Mouse (Mus musculus): ENCODE results near the gene Trim47. TPM values are rescaled to one million over a fixed set of nuclear protein-coding genes. Genes with fewer than 3 reads are reported as not detected.
A peak's percentile ranks its signal among the peaks of the same experiment; 100 is the strongest.

Trim47 gene
- polyA plus RNA-seq, 1 experiment from 2014 or later: 66.1 TPM

GRCm38 (mm10) chr11:116133497-116133896 lies 6.5 kb upstream of the Trim47 start:
- no peaks in the 10 kb centered on the region for H3K27me3 ChIP-seq (ENCODE audit: control insufficient read depth, insufficient read depth, low read length)
- H3K27ac ChIP-seq (replicated peaks in 1 of 2; ENCODE audit: control insufficient read depth in 1 of 2, insufficient read depth in 1 of 2, low read depth in 2 of 2, low read length in 2 of 2): no peak overlapping the region
- no peak overlapping the region for H3K4me3 ChIP-seq (ENCODE audit: control insufficient read depth in 1 of 2, insufficient read depth in 1 of 2, low read depth in 1 of 2, low read length in 2 of 2)
- no peaks in the 10 kb centered on the region for H3K9me3 ChIP-seq (ENCODE audit: control insufficient read depth, low read length)
- H3K4me1 ChIP-seq (ENCODE audit: control insufficient read depth in 2 of 2, insufficient read depth in 2 of 2, low read length in 2 of 2): peaks cover 13 to 24% of the 10 kb centered on the region in 2 experiments
- H3K4me2 ChIP-seq (ENCODE audit: low read length): no peak overlapping the region
- no peak overlapping the region for H3K9ac ChIP-seq (ENCODE audit: low read length)
- ATAC-seq (ENCODE audit: insufficient number of reproducible peaks, insufficient read depth, low FRiP score, low read depth): no peak
- WGBS: 75% methylated on average over 5 of the region's 5 CpGs
- H3K36me3 ChIP-seq (ENCODE audit: control insufficient read depth, insufficient read depth, low read length): peaks cover 55% of the 10 kb centered on the region

- Histone ChIP-seq H3K9ac (ENCODE audit: low read length) (no peak overlapping the region), H3K4me2 (ENCODE audit: low read length) (no peak overlapping the region), H3K36me3 (ENCODE audit: control insufficient read depth, insufficient read depth, low read length) (peaks cover 60% of the 10 kb centered on the region), H3K27ac (replicated peaks in 1 of 2; ENCODE audit: control insufficient read depth in 1 of 2, insufficient read depth in 1 of 2, low read depth in 2 of 2, low read length in 2 of 2) (no peak overlapping the region), H3K9me3 (ENCODE audit: control insufficient read depth, low read length) (no peaks in the 10 kb centered on the region), H3K4me3 (ENCODE audit: control insufficient read depth in 1 of 2, insufficient read depth in 1 of 2, low read depth in 1 of 2, low read length in 2 of 2) (no peak overlapping the region), H3K4me1 (ENCODE audit: control insufficient read depth in 2 of 2, insufficient read depth in 2 of 2, low read length in 2 of 2) (peaks cover 13 to 24% of the 10 kb centered on the region in 2 experiments), H3K27me3 (ENCODE audit: control insufficient read depth, insufficient read depth, low read length) (no peaks in the 10 kb centered on the region)
- 81% methylated on average over 16 of the region's 16 CpGs for WGBS
- ATAC-seq (ENCODE audit: insufficient number of reproducible peaks, insufficient read depth, low FRiP score, low read depth): no peak
Measured at GRCm38 (mm10) chr11:116132366-116133333, 5.6 kb upstream of the Trim47 start.

DNA sequence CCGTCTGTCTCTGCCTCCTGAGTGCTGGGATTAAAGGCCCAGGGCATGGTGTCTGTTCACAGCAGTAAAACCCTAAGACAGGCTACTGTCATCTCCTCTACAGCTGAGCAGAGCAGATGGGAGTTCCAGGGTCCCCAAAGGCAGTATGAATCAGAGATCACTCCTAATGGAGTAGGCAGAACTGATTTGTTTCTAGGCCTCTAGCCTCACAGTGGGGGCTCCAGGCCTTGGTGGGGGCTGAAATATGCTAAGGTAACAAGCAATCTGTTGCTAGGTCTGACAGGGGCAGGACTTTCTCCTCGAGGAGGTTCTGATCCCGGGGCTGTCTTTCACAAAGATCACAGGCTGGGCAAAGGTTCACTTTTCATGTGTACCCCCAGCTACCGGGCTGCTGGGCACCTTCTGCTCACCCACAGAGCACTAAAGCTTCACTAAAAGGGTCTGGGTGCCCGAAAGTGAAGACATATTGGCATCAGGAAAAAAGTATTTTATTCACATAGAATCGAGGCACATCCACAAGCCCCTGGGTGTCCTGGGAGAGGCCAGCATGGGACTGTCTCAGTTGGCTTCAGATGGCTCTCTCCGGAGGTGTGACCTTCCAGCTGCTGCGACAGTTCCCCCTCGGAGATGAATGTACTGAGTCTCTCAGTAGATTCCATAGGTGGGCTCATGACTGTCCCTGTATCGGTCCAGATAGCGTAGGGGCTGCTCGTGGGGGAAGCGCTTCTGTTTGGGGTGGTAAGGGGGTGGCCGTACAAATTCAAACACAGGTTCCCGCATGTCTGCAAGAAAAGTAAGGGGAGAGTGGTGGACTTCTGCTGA lies 4.5 kb upstream of the Trim47 start:
- H3K4me2 ChIP-seq (ENCODE audit: low read length): peak overlapping the region; percentile 75
- WGBS: 79% methylated on average over 15 of the region's 15 CpGs
- no peaks in the 10 kb centered on the region for H3K27me3 ChIP-seq (ENCODE audit: control insufficient read depth, insufficient read depth, low read length)
- ATAC-seq (ENCODE audit: insufficient number of reproducible peaks, insufficient read depth, low FRiP score, low read depth): no peak
- peak overlapping the region; percentile 57 to 63 for H3K4me3 ChIP-seq (ENCODE audit: control insufficient read depth in 1 of 2, insufficient read depth in 1 of 2, low read depth in 1 of 2, low read length in 2 of 2)
- peak overlapping the region; percentile 81 for H3K9ac ChIP-seq (ENCODE audit: low read length)
- no peaks in the 10 kb centered on the region for H3K9me3 ChIP-seq (ENCODE audit: control insufficient read depth, low read length)
- H3K27ac ChIP-seq (replicated peaks in 1 of 2; ENCODE audit: control insufficient read depth in 1 of 2, insufficient read depth in 1 of 2, low read depth in 2 of 2, low read length in 2 of 2): peak overlapping the region; percentile 81 to 88
- peaks cover 53% of the 10 kb centered on the region for H3K36me3 ChIP-seq (ENCODE audit: control insufficient read depth, insufficient read depth, low read length)
- peaks cover 17 to 31% of the 10 kb centered on the region in 2 experiments for H3K4me1 ChIP-seq (ENCODE audit: control insufficient read depth in 2 of 2, insufficient read depth in 2 of 2, low read length in 2 of 2)

DNA sequence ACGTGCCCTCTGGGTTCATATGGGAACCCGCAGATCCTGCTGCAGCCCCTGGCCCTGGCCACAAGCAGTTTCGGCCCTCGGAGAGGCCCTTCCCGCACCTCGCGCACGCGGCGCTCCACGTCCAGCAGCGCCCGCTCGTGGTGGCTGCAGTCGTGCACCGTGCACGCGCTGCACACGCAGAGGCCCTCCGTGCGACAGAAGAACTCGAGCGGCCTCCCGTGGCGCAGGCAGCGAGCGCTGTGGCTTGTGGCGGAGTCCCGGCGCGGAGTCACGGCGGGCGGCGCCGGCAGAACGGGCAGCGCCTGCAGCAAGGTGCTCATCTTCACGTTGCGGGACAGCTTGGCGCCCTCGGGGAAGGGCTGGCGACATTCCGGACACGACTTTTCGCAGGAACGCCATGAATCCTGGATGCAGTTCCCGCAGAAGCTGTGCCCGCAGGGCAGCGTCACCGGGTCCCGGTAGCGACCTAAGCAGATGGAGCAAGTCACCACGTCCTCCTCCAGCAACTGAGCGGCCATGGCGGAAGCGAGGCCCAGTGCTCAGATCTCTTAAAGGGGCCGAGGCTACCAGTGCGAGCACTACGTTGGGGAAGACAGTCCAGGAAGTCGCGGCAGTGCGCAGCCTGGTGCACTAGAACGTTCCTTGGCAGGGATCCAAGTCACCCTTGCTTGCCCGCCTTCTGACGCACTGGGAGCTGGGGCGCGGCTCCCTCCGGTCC lies 3.6 kb upstream of the Trim47 start, which contains the start of gene Trim65:
Gene Trim65, minus strand, starts transcription at position 641 of the 718 bp plus-strand sequence.
- peaks cover 17 to 31% of the 10 kb centered on the region in 2 experiments for H3K4me1 ChIP-seq (ENCODE audit: control insufficient read depth in 2 of 2, insufficient read depth in 2 of 2, low read length in 2 of 2)
- peak; percentile 82 for ATAC-seq (ENCODE audit: insufficient number of reproducible peaks, insufficient read depth, low FRiP score, low read depth)
- no peaks in the 10 kb centered on the region for H3K27me3 ChIP-seq (ENCODE audit: control insufficient read depth, insufficient read depth, low read length)
- H3K4me3 ChIP-seq (ENCODE audit: control insufficient read depth in 1 of 2, insufficient read depth in 1 of 2, low read depth in 1 of 2, low read length in 2 of 2): peak within 1 kb of the TSS; percentile 57 to 63
- H3K9me3 ChIP-seq (ENCODE audit: control insufficient read depth, low read length): no peaks in the 10 kb centered on the region
- H3K36me3 ChIP-seq (ENCODE audit: control insufficient read depth, insufficient read depth, low read length): peaks cover 54% of the 10 kb centered on the region
- peak within 1 kb of the TSS; percentile 75 for H3K4me2 ChIP-seq (ENCODE audit: low read length)
- H3K9ac ChIP-seq (ENCODE audit: low read length): peak within 1 kb of the TSS; percentile 81
- peak within 1 kb of the TSS; percentile 81 to 88 for H3K27ac ChIP-seq (replicated peaks in 1 of 2; ENCODE audit: control insufficient read depth in 1 of 2, insufficient read depth in 1 of 2, low read depth in 2 of 2, low read length in 2 of 2)
- under 1% methylated on average over 69 of the region's 69 CpGs for WGBS

GRCm38 (mm10) chr11:116129993-116130487 lies 3.0 kb upstream of the Trim47 start:
- ATAC-seq (ENCODE audit: insufficient number of reproducible peaks, insufficient read depth, low FRiP score, low read depth): no peak; the same call in 1 of the 2 replicates
- peaks cover 54% of the 10 kb centered on the region for H3K36me3 ChIP-seq (ENCODE audit: control insufficient read depth, insufficient read depth, low read length)
- H3K4me1 ChIP-seq (ENCODE audit: control insufficient read depth in 2 of 2, insufficient read depth in 2 of 2, low read length in 2 of 2): peaks cover 17 to 31% of the 10 kb centered on the region in 2 experiments

GRCm38 (mm10) chr11:116129091-116129790 lies 2.2 kb upstream of the Trim47 start:
- no peak for ATAC-seq (ENCODE audit: insufficient number of reproducible peaks, insufficient read depth, low FRiP score, low read depth)
- Histone ChIP-seq H3K9me3 (ENCODE audit: control insufficient read depth, low read length) (peaks cover 4% of the 10 kb centered on the region; the same call in 1 of the 2 replicates), H3K27ac (replicated peaks in 1 of 2; ENCODE audit: control insufficient read depth in 1 of 2, insufficient read depth in 1 of 2, low read depth in 2 of 2, low read length in 2 of 2) (no peak overlapping the region), H3K4me3 (ENCODE audit: control insufficient read depth in 1 of 2, insufficient read depth in 1 of 2, low read depth in 1 of 2, low read length in 2 of 2) (peak overlapping the region in 1 of 2 experiments; percentile 63; a peak in 1 of 4 replicates), H3K9ac (ENCODE audit: low read length) (no peak overlapping the region; the same call in 1 of the 2 replicates), H3K4me2 (ENCODE audit: low read length) (peak overlapping the region; percentile 75), H3K4me1 (ENCODE audit: control insufficient read depth in 2 of 2, insufficient read depth in 2 of 2, low read length in 2 of 2) (peaks cover 17 to 31% of the 10 kb centered on the region in 2 experiments), H3K36me3 (ENCODE audit: control insufficient read depth, insufficient read depth, low read length) (peaks cover 51% of the 10 kb centered on the region), H3K27me3 (ENCODE audit: control insufficient read depth, insufficient read depth, low read length) (no peaks in the 10 kb centered on the region)
- 82% methylated on average over 9 of the region's 9 CpGs for WGBS

More at GRCm38 (mm10) chr11:116129993-116130487, 3.0 kb upstream of the Trim47 start:
- Histone ChIP-seq H3K27ac (replicated peaks in 1 of 2; ENCODE audit: control insufficient read depth in 1 of 2, insufficient read depth in 1 of 2, low read depth in 2 of 2, low read length in 2 of 2) (peak overlapping the region; percentile 81 to 88), H3K4me3 (ENCODE audit: control insufficient read depth in 1 of 2, insufficient read depth in 1 of 2, low read depth in 1 of 2, low read length in 2 of 2) (peak overlapping the region; percentile 57 to 63), H3K27me3 (ENCODE audit: control insufficient read depth, insufficient read depth, low read length) (no peaks in the 10 kb centered on the region), H3K9me3 (ENCODE audit: control insufficient read depth, low read length) (peaks cover 4% of the 10 kb centered on the region; the same call in 1 of the 2 replicates), H3K9ac (ENCODE audit: low read length) (peak overlapping the region; percentile 81), H3K4me2 (ENCODE audit: low read length) (peak overlapping the region; percentile 75)
- WGBS: 40% methylated on average over 8 of the region's 8 CpGs
